Mouse (Mus musculus): ENCODE measurements around the gene Frmd4a. TPM values are rescaled to one million over a fixed set of nuclear protein-coding genes. Genes with fewer than 3 reads are reported as not detected.

The Frmd4a gene
- polyA plus RNA-seq, 1 experiment from 2014 or later = 33.1 TPM

DNA sequence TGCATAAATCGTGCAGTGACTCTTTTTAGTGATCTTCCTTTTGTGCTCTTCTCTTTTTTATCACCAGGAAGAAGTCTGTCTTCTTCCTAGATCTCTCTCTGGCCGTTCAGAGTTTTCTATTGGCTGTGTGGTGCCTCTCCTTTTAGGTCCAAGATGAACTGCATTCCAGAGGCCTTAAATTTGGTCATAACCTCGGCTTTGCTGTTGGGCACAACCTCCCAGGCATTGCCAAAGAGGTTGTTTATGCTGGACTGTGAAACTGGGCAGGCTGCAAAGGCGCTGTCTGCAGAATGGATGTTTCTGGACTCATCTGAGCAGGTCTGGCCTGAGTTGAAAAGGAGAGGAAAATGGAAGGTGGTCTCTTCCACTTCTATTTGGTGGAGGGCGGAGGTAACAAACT, 560.8 kb downstream of the Frmd4a start:
- Histone ChIP-seq H3K27me3 (ENCODE audit: low read depth, poor library complexity, severe bottlenecking) (no peaks in the 10 kb centered on the region), H3K9me3 (replicated peaks) (no peaks in the 10 kb centered on the region), H3K27ac (replicated peaks) (no peak overlapping the region), H3K36me3 (peaks cover 98% of the 10 kb centered on the region), H3K4me1 (peaks cover 10% of the 10 kb centered on the region; the same call in 1 of the 2 replicates), H3K4me3 (no peak overlapping the region)
- 91% methylated on average over 5 of the region's 5 CpGs for WGBS
- DNase-seq (ENCODE audit: low spot score) = no peak

DNA sequence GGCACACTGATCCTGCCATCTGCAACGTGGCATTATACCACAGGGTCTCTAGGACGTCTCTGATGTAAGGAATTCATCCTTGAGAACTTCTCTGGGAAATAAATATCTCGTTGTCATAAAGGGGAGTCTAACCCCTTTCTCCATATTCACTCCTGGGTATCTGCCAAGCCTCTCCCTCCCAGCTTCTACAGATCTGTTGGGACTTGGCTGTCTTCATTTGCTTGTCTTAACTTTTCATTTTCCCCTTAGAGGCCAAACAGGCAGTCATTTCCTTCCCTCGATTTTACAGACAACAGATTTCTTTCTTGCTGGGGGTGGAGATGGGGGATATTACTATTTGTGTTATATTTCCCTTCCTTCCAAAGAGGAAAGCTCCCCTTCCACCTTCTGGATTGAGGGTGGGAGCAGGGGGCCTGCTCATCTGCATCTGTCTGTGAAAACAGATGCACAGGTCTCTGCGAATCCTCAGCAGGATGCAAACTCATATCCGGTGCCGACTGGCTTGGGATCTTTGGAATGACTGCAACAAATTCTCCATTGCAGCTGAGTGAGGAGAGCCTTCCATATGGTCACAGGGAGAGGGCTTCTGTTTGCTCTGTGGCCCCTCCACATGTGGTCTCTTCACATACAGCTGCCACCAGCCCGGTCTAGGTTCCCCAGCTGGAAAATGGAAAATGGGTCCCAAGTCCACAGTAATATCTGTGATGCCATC, 562.0 kb downstream of the Frmd4a start:
- Histone ChIP-seq H3K27ac (replicated peaks) (no peak overlapping the region), H3K9me3 (replicated peaks) (no peaks in the 10 kb centered on the region), H3K36me3 (peaks cover 92% of the 10 kb centered on the region), H3K4me3 (no peak overlapping the region), H3K4me1 (peaks cover 6% of the 10 kb centered on the region; the same call in 1 of the 2 replicates), H3K27me3 (ENCODE audit: low read depth, poor library complexity, severe bottlenecking) (no peaks in the 10 kb centered on the region)
- WGBS = 88% methylated on average over 8 of the region's 8 CpGs
- no peak for DNase-seq (ENCODE audit: low spot score)

GRCm38 (mm10) chr2:4580666-4581065, 563.1 kb downstream of the Frmd4a start:
- 83% methylated on average over 6 of the region's 6 CpGs for WGBS
- no peak overlapping the region for H3K27ac ChIP-seq (replicated peaks)
- DNase-seq (ENCODE audit: low spot score) = no peak
- no peaks in the 10 kb centered on the region for H3K9me3 ChIP-seq (replicated peaks)
- H3K27me3 ChIP-seq (ENCODE audit: low read depth, poor library complexity, severe bottlenecking) = no peaks in the 10 kb centered on the region
- H3K4me1 ChIP-seq = no peaks in the 10 kb centered on the region
- peaks cover 86% of the 10 kb centered on the region for H3K36me3 ChIP-seq
- no peak overlapping the region for H3K4me3 ChIP-seq

DNA sequence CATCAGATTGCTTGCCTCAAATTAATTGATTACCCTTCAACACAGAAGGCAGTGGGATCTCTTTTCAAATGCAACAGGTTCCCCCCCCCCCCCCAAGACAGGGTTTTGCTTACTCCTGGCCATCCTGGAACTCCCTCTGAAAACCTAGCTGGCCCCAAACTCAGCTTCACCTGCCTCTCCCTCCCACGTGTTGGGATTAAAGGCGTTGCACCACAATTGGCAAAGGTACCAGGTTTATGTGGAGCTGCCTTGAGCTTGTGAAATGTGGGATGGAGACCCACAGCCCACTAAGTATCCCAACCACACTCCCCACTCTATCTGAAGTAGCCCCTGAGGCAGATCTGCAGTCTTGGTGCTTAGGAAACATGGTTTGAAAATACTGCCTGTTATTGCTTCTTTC, 565.4 kb downstream of the Frmd4a start:
- H3K9me3 ChIP-seq (replicated peaks) = no peaks in the 10 kb centered on the region
- peaks cover 85% of the 10 kb centered on the region for H3K36me3 ChIP-seq
- DNase-seq (ENCODE audit: low spot score) = no peak
- H3K27me3 ChIP-seq (ENCODE audit: low read depth, poor library complexity, severe bottlenecking) = no peaks in the 10 kb centered on the region
- WGBS = 85% methylated on average over 2 of the region's 2 CpGs
- peaks cover 4% of the 10 kb centered on the region; the same call in 1 of the 2 replicates for H3K4me1 ChIP-seq
- no peak overlapping the region for H3K4me3 ChIP-seq
- H3K27ac ChIP-seq (replicated peaks) = no peak overlapping the region

DNA sequence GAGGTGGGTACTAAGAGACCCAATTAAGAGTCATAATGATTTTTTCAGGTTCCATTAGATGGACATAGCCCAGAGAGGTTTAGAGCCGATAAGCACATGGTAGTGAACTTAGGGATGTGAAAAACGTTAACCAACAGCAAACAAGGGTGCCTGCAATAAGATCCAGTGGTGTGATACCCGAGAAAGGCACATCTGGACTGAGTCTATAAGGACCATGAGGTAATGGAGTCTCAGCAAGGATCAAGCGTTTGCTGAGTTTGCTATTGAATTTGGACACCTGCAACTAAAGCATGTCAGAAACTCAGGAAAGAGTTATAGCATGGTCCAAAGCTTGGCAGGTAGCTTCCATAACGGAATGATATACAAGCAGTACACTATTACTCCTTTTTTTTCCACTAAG, 566.7 kb downstream of the Frmd4a start:
- 88% methylated on average over 5 of the region's 5 CpGs for WGBS
- peaks cover 86% of the 10 kb centered on the region for H3K36me3 ChIP-seq
- H3K4me3 ChIP-seq = no peak overlapping the region
- H3K27me3 ChIP-seq (ENCODE audit: low read depth, poor library complexity, severe bottlenecking) = no peaks in the 10 kb centered on the region
- DNase-seq (ENCODE audit: low spot score) = no peak
- no peak overlapping the region for H3K27ac ChIP-seq (replicated peaks)
- peaks cover 4% of the 10 kb centered on the region; the same call in 1 of the 2 replicates for H3K4me1 ChIP-seq
- no peaks in the 10 kb centered on the region for H3K9me3 ChIP-seq (replicated peaks)

DNA sequence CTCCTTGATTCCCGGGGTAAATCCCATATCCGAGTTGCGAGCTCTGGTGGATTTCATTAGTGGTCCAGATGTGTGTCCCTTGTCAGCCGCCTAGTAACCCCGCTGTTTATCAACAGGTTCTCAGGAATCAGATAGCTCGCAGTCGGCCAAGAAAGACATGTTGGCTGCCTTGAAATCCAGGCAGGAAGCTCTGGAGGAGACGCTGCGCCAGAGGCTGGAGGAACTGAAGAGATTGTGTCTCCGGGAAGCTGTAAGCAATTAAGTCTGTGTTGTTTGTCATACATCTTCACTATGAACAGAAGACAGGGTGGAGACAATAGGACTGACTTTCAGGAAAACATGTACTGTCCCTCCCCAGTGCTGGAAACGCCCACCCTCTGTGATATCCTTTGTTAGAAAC, 568.7 kb downstream of the Frmd4a start:
- 72% methylated on average over 11 of the region's 11 CpGs for WGBS
- Histone ChIP-seq H3K27ac (replicated peaks) (no peak overlapping the region), H3K27me3 (ENCODE audit: low read depth, poor library complexity, severe bottlenecking) (no peaks in the 10 kb centered on the region), H3K4me3 (no peak overlapping the region), H3K36me3 (peaks cover 85% of the 10 kb centered on the region), H3K4me1 (peaks cover 4% of the 10 kb centered on the region; the same call in 1 of the 2 replicates), H3K9me3 (replicated peaks) (no peaks in the 10 kb centered on the region)
- no peak for DNase-seq (ENCODE audit: low spot score)

GRCm38 (mm10) chr2:4587685-4588409, 570.3 kb downstream of the Frmd4a start:
- Histone ChIP-seq H3K4me3 (no peak overlapping the region), H3K9me3 (replicated peaks) (no peaks in the 10 kb centered on the region), H3K27me3 (ENCODE audit: low read depth, poor library complexity, severe bottlenecking) (no peaks in the 10 kb centered on the region), H3K4me1 (peaks cover 4% of the 10 kb centered on the region; the same call in 1 of the 2 replicates), H3K36me3 (peaks cover 85% of the 10 kb centered on the region), H3K27ac (replicated peaks) (no peak overlapping the region)
- WGBS = 73% methylated on average over 13 of the region's 13 CpGs
- peak; percentile 20 for DNase-seq (ENCODE audit: low spot score)

DNA sequence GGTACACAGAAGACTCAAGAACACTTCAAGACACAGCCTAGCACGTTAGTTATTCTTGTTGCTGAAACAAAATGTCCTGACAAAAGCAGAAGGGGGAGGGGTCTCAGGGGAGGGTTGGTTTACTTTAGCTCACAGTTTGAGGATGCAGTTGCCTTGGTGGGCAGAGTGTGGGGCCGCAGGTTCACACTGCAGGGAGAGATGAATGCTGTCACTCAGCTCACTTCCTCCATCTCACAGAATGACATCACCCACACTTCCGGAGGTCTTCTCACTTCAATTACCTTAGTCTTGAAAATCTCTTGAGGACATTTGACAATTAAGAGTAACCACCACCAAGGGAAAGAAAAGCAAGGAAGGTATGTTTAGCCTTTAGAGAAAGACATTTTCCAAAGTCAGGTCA, 574.1 kb downstream of the Frmd4a start:
- no peak overlapping the region for H3K27ac ChIP-seq (replicated peaks)
- peaks cover 99% of the 10 kb centered on the region for H3K36me3 ChIP-seq
- peaks cover 8% of the 10 kb centered on the region; the same call in 1 of the 2 replicates for H3K4me1 ChIP-seq
- no peaks in the 10 kb centered on the region for H3K27me3 ChIP-seq (ENCODE audit: low read depth, poor library complexity, severe bottlenecking)
- H3K9me3 ChIP-seq (replicated peaks) = no peaks in the 10 kb centered on the region
- no peak overlapping the region for H3K4me3 ChIP-seq
- 92% methylated on average over 3 of the region's 3 CpGs for WGBS
- no peak for DNase-seq (ENCODE audit: low spot score)

DNA sequence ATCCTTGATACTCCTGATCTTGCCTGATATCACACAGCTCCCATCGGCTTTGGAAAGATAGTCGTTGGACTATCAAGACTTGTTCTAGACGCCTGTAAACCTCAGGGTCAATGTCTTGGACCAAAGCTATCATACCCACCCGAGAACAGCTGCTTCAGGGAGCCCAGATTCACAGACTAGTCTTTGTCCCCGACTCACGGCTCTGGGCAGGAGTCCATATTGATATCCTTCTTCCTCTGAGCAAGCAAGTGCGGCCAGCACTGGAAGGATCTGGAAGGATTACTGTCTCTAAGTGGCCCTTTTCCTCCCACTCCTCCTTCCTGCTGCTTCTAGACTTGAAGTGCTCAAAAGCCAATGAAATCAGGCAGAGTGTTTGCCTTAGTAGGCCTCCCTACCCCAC, 575.1 kb downstream of the Frmd4a start:
- Histone ChIP-seq H3K4me3 (no peak overlapping the region), H3K27ac (replicated peaks) (no peak overlapping the region), H3K36me3 (peaks cover 99% of the 10 kb centered on the region), H3K27me3 (ENCODE audit: low read depth, poor library complexity, severe bottlenecking) (no peaks in the 10 kb centered on the region), H3K9me3 (replicated peaks) (no peaks in the 10 kb centered on the region), H3K4me1 (peaks cover 4% of the 10 kb centered on the region; the same call in 1 of the 2 replicates)
- 94% methylated on average over 7 of the region's 7 CpGs for WGBS
- DNase-seq (ENCODE audit: low spot score) = no peak

DNA sequence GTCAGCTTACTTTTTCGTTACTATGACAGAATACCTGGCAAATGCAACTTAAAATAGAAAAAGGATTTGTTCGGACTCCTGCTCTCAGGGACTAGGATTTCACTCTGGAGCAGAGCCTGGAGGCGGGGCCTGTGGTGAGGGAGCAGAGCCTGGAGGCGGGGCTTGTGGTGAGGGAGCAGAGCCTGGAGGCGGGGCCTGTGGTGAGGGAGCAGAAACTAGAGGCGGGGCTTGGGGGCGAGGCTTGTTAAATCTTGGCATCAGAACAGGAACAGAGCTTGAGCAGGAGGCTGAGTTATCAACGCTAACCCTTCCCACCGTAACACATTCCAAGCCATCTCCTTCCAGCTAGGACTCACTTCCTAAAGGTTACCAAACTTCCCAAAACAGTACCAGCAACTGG, 575.9 kb downstream of the Frmd4a start:
- Histone ChIP-seq H3K27ac (replicated peaks) (no peak overlapping the region), H3K27me3 (ENCODE audit: low read depth, poor library complexity, severe bottlenecking) (no peaks in the 10 kb centered on the region), H3K36me3 (peaks cover 99% of the 10 kb centered on the region), H3K4me3 (no peak overlapping the region), H3K4me1 (peaks cover 4% of the 10 kb centered on the region; the same call in 1 of the 2 replicates), H3K9me3 (replicated peaks) (no peaks in the 10 kb centered on the region)
- DNase-seq (ENCODE audit: low spot score) = peak; percentile 48
- 41% methylated on average over 9 of the region's 9 CpGs for WGBS

DNA sequence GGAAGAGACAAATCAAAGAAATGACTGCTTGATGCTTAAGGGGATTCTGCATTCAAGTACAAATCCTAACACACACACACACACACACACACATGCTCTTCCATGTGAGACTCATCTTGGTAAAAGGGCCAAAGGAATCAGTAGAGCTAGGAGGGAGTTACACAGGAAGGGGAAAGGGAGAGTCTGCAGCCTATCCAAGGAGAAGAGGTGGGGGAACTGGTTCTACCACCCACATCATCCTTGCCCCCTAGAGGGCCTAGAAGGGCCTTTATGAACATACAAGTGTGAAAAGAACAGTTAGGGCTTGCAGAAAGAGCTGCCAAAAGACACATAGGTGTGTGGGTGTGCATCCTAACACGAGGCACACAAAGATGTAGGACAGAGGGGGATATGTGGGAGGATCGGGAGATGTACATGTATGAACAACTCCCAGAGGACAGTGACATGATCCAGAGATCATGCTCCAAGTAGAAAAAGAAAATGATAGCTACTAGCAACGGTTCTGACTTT, 576.4 kb downstream of the Frmd4a start:
- H3K4me3 ChIP-seq = no peak overlapping the region
- H3K36me3 ChIP-seq = peaks cover 99% of the 10 kb centered on the region
- WGBS = 93% methylated on average over 3 of the region's 3 CpGs
- H3K9me3 ChIP-seq (replicated peaks) = no peaks in the 10 kb centered on the region
- no peak overlapping the region for H3K27ac ChIP-seq (replicated peaks)
- no peaks in the 10 kb centered on the region for H3K27me3 ChIP-seq (ENCODE audit: low read depth, poor library complexity, severe bottlenecking)
- peaks cover 4% of the 10 kb centered on the region; the same call in 1 of the 2 replicates for H3K4me1 ChIP-seq
- DNase-seq (ENCODE audit: low spot score) = no peak

- WGBS = 96% methylated on average over 7 of the region's 7 CpGs
- Histone ChIP-seq H3K36me3 (peaks cover 100% of the 10 kb centered on the region), H3K4me1 (peaks cover 19% of the 10 kb centered on the region), H3K27ac (replicated peaks) (no peak overlapping the region), H3K4me3 (no peak overlapping the region), H3K27me3 (ENCODE audit: low read depth, poor library complexity, severe bottlenecking) (no peaks in the 10 kb centered on the region), H3K9me3 (replicated peaks) (no peaks in the 10 kb centered on the region)
- no peak for DNase-seq (ENCODE audit: low spot score)
Observed at GRCm38 (mm10) chr2:4596992-4597391, 579.5 kb downstream of the Frmd4a start.

Measured in midbrain, embryonic 10.5 days (tissue).